Mouse (Mus musculus): ENCODE data around the gene Chst1.

GRCm38 (mm10) chr2:92577824-92578223, 21.7 kb upstream of the Chst1 start:
- TF ChIP-seq CTCF (IDR thresholded peaks at IDR 0.05; ENCODE audit: borderline replicate concordance, insufficient read depth, low read length) (no peak), POLR2A (IDR thresholded peaks at IDR 0.05; ENCODE audit: low read depth, low read length) (no peak)
